In genomic region chr9:96716136-96716535, GRCm38 (mm10) we compare ENCODE assay signal across 28 mouse cellular contexts. TPM values are rescaled to one million over a fixed set of nuclear protein-coding genes. Genes with fewer than 3 reads are reported as not detected.
A peak's percentile ranks its signal among the peaks of the same experiment; 100 is the strongest.
DNase-seq lines count a peak whose midpoint lies in the region; ATAC-seq and TF ChIP-seq lines count a peak whose summit lies in the region.
"Had no signal": no experiment of that assay in that cellular context is flagged by ENCODE, and none has a peak within 500 bp of the region (broad histone marks: within the 10 kb centered on the region; RNA-seq: fewer than 3 reads in every experiment).

No protein-coding gene starts in this region.

- no peak overlapping the region for H3K4me3 ChIP-seq in kidney, embryonic 15.5 days (replicated peaks)
- H3K4me3 ChIP-seq in ES-Bruce4 (ENCODE audit: low read depth, low read length): no peak overlapping the region
- H3K4me3 ChIP-seq: forebrain, embryonic 15.5 days; gastrocnemius, adult 2 months; heart, embryonic 10.5 days; hindbrain, embryonic 10.5 days; hindbrain, embryonic 15.5 days; intestine, embryonic 15.5 days; limb, embryonic 12.5 days; midbrain, embryonic 13.5 days had no signal

- no peak for TF ChIP-seq CTCF in ES-Bruce4 (IDR thresholded peaks at IDR 0.05; ENCODE audit: low read depth, low read length)

- peaks cover 19% of the 10 kb centered on the region for H3K36me3 ChIP-seq in kidney, embryonic 15.5 days
- H3K36me3 ChIP-seq in ES-Bruce4 (ENCODE audit: control insufficient read depth, insufficient read depth, low read length, poor library complexity, severe bottlenecking): no peaks in the 10 kb centered on the region
- H3K36me3 ChIP-seq in splenic B cell, adult 2 months (ENCODE audit: control insufficient read depth, insufficient read depth, low read length, poor library complexity, severe bottlenecking): no peaks in the 10 kb centered on the region; the same call in 1 of the 2 replicates
- H3K36me3 ChIP-seq: forebrain, embryonic 15.5 days; hindbrain, embryonic 10.5 days; hindbrain, embryonic 15.5 days; intestine, embryonic 15.5 days; limb, embryonic 12.5 days had no signal

- no peak for ATAC-seq in kidney, embryonic 15.5 days (replicated peaks; ENCODE audit: low FRiP score)
- no peak for ATAC-seq in inflammation-experienced regulatory T-cells, adult 6 months
- ATAC-seq: forebrain, embryonic 15.5 days; intestine, embryonic 15.5 days; lung, postnatal 0 days; midbrain, embryonic 13.5 days had no signal

- 44% methylated on average over 10 of the region's 10 CpGs for whole genome bisulfite sequencing in kidney, embryonic 15.5 days

- H3K9ac ChIP-seq in kidney, embryonic 15.5 days: no peak overlapping the region
- H3K9ac ChIP-seq in ES-Bruce4 (ENCODE audit: low read depth, poor library complexity, severe bottlenecking): no peak overlapping the region
- H3K9ac ChIP-seq: forebrain, embryonic 15.5 days; hindbrain, embryonic 15.5 days; intestine, embryonic 15.5 days; limb, embryonic 12.5 days; midbrain, embryonic 13.5 days had no signal

- H3K4me2 ChIP-seq in kidney, embryonic 15.5 days: no peak overlapping the region
- H3K4me2 ChIP-seq: forebrain, embryonic 15.5 days; hindbrain, embryonic 15.5 days; intestine, embryonic 15.5 days; limb, embryonic 12.5 days; liver, embryonic 11.5 days; midbrain, embryonic 13.5 days had no signal

- no peaks in the 10 kb centered on the region for H3K27me3 ChIP-seq in kidney, embryonic 15.5 days
- no peaks in the 10 kb centered on the region for H3K27me3 ChIP-seq in ES-Bruce4 (ENCODE audit: control insufficient read depth, insufficient read depth, low read length, poor library complexity, severe bottlenecking)
- no peaks in the 10 kb centered on the region for H3K27me3 ChIP-seq in splenic B cell, adult 2 months (ENCODE audit: control insufficient read depth, insufficient read depth, low read length, poor library complexity, severe bottlenecking)
- H3K27me3 ChIP-seq: forebrain, embryonic 15.5 days; hindbrain, embryonic 15.5 days; intestine, embryonic 15.5 days; limb, embryonic 12.5 days; midbrain, embryonic 13.5 days had no signal

- no peak for DNase-seq in kidney, adult 18-20 months
- DNase-seq in A20 (ENCODE audit: low read depth, low spot score): peak; percentile 76
- DNase-seq in splenic B cell, adult 2 months (ENCODE audit: low read depth, low spot score): peak; percentile 41
- DNase-seq in thymus, adult 18-20 months: no peak
- DNase-seq: adrenal gland, postnatal 14 days; cerebellum, adult 11 months; cerebellum, adult 9-10 months; cerebellum, postnatal 36 days; gastrocnemius, adult 2 months; gastrocnemius, postnatal 36 days; heart, postnatal 10 days; kidney, adult 8-10 months; kidney, postnatal 14 days; lung, adult 18-20 months; lung, postnatal 4 days; thymus, postnatal 25 days had no signal

- H3K4me1 ChIP-seq in kidney, embryonic 15.5 days: peaks cover 58% of the 10 kb centered on the region
- peaks cover 5% of the 10 kb centered on the region for H3K4me1 ChIP-seq in ES-Bruce4 (ENCODE audit: control insufficient read depth, insufficient read depth, low read length)

- no peak for TF ChIP-seq POLR2A in ES-Bruce4 (IDR thresholded peaks at IDR 0.05; ENCODE audit: insufficient read depth, low read length)

- 0 out of 2 replicates have a peak overlapping the region, but pooled peaks have one; percentile 23 for H3K27ac ChIP-seq in kidney, embryonic 15.5 days
- peak overlapping the region; percentile 93; the same call in 1 of the 2 replicates for H3K27ac ChIP-seq in ES-Bruce4 (ENCODE audit: insufficient read depth, low read length)
- H3K27ac ChIP-seq: forebrain, embryonic 15.5 days; heart, embryonic 10.5 days; hindbrain, embryonic 10.5 days; intestine, embryonic 15.5 days; limb, embryonic 12.5 days; midbrain, embryonic 13.5 days had no signal

- TF ChIP-seq EP300 in ES-Bruce4 (IDR thresholded peaks at IDR 0.05; ENCODE audit: insufficient read depth, low read depth, low read length): no peak

- no peaks in the 10 kb centered on the region for H3K9me3 ChIP-seq in kidney, embryonic 15.5 days (replicated peaks)
- no peaks in the 10 kb centered on the region for H3K9me3 ChIP-seq in ES-Bruce4 (replicated peaks; ENCODE audit: control insufficient read depth, insufficient read depth, low read length, poor library complexity, severe bottlenecking)
- H3K9me3 ChIP-seq: forebrain, embryonic 15.5 days; heart, embryonic 10.5 days; hindbrain, embryonic 10.5 days; hindbrain, embryonic 15.5 days; intestine, embryonic 15.5 days; limb, embryonic 12.5 days; midbrain, embryonic 13.5 days had no signal

RNA-seq across cellular contexts. Expression of gene Zbtb38, which starts 36.5 kb away (rescaled TPM):
- polyA plus RNA-seq in kidney, embryonic 15.5 days (2015; fragmentation: Nextera tagmentation; extraction: Ambion mirVana): 20.6 TPM in 2 replicates
- polyA plus RNA-seq in ES-Bruce4 (2011; ENCODE audit: insufficient read depth, insufficient read length, low read depth, missing spikeins): 23.8 and 28.1 TPM in 2 replicates
- polyA plus RNA-seq in inflammation-experienced regulatory T-cells, adult 6 months (2017; shearing (Covaris generic)): 10 to 100 TPM; 53.9 to 73.9 (median 69.4) TPM

Comparison
In these comparisons a context has a peak if more than half of its experiments do, and no peak if none do; other contexts are left out.
1. DNase-seq: peak in A20 (single experiment) and splenic B cell, adult 2 months (single experiment); none in kidney, adult 18-20 months (single experiment) and thymus, adult 18-20 months (0 of 2).